Comparison of ENCODE assay signal across 8 mouse cellular contexts in the genomic region with DNA sequence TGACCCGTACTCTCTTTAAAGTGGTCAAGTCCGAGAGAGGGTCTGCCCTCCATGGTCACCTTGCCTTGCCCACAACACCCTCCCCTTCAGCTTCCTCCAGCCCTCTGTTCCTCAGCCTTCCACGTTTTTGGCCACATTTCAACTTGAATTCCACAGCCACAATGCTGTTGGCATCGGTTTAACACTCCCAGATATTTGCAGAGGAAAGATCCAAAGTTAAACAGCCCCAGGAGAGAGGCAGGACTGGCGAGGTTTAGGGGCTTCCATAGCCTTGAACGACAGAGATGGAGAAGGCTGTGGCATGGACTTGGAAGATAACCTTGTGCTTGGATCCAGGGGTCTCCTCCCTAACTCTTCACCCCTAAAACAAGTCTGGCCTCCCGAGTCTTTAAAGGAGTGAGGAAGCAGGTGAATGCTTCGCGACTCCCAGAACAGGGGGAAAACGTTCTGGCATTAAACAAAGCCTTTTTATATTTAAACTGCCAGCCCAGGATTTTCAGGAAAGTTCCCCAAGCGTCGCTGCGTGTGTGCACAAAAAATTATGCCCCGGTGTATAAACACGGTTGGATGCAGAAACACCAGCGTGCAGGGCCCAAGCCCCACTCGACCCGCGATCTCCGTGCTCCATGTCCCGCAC. TPM values are rescaled to one million over a fixed set of nuclear protein-coding genes. Genes with fewer than 3 reads are reported as not detected.
DNase-seq lines count a peak whose midpoint lies in the region; ATAC-seq and TF ChIP-seq lines count a peak whose summit lies in the region.

No protein-coding gene starts in this region.

- WGBS in hindbrain, embryonic 15.5 days: 11% methylated on average over 21 of the region's 21 CpGs

- H3K4me2 ChIP-seq in hindbrain, embryonic 15.5 days: peak overlapping the region; percentile 63

- intact Hi-C loops in gastrocnemius, adult 2 months (cut with DNase I): no loop called here
- intact Hi-C loops in gastrocnemius, postnatal 14 days (cut with DNase I; ENCODE audit: low total_unique reads): no loop called here

- H3K27ac ChIP-seq in gastrocnemius, adult 2 months: peak overlapping the region; percentile 60
- peak overlapping the region; percentile 39; the same call in 1 of the 2 replicates for H3K27ac ChIP-seq in brown adipose tissue, adult 24 weeks (replicated peaks; ENCODE audit: low read depth, low read length)
- peak overlapping the region; percentile 55 for H3K27ac ChIP-seq in hindbrain, embryonic 15.5 days (replicated peaks)

- ATAC-seq in hindbrain, embryonic 15.5 days (ENCODE audit: low FRiP score, low read depth): no peak
- ATAC-seq in erythroid progenitor cell, adult 5-6 weeks (replicated peaks; ENCODE audit: low FRiP score, poor library complexity, severe bottlenecking): no peak
- no peak for ATAC-seq in CD4-positive, CD25-positive, alpha-beta regulatory T cell, adult 4 months

- H3K4me1 ChIP-seq in brown adipose tissue, adult 24 weeks (ENCODE audit: control insufficient read depth, insufficient read depth, insufficient read length, low read length): peaks cover 8% of the 10 kb centered on the region
- peaks cover 17% of the 10 kb centered on the region for H3K4me1 ChIP-seq in hindbrain, embryonic 15.5 days (replicated peaks)

- H3K9ac ChIP-seq in hindbrain, embryonic 15.5 days: peak overlapping the region; percentile 26; the same call in 1 of the 2 replicates

- no peaks in the 10 kb centered on the region for H3K9me3 ChIP-seq in hindbrain, embryonic 15.5 days

- TF ChIP-seq CTCF in gastrocnemius, adult 2 months (IDR thresholded peaks at IDR 0.05): no peak

- peak overlapping the region; percentile 66 for H3K4me3 ChIP-seq in gastrocnemius, adult 2 months
- peak overlapping the region; percentile 36 for H3K4me3 ChIP-seq in brown adipose tissue, adult 24 weeks (ENCODE audit: insufficient read depth, low read depth, low read length)
- H3K4me3 ChIP-seq in hindbrain, embryonic 15.5 days: peak overlapping the region; percentile 23

- H3K27me3 ChIP-seq in hindbrain, embryonic 15.5 days: peaks cover 12% of the 10 kb centered on the region; the same call in 1 of the 2 replicates

- no peaks in the 10 kb centered on the region for H3K36me3 ChIP-seq in hindbrain, embryonic 15.5 days

- DNase-seq in gastrocnemius, adult 2 months: no peak
- DNase-seq in gastrocnemius, postnatal 14 days: no peak
- DNase-seq in lung, postnatal 10 days: peak; percentile 18
- no peak for DNase-seq in frontal cortex, postnatal 36 days (ENCODE audit: low spot score in 2 of 2)

RNA-seq across cellular contexts. Expression of gene Zfp423, which starts 14.8 kb away (rescaled TPM):
- 10 to 100 TPM; 13.0 to 15.6 TPM for total RNA-seq in gastrocnemius, adult 2 months (2021)
- total RNA-seq in gastrocnemius, postnatal 14 days (2021): 10 to 100 TPM; 15.7 to 15.9 TPM
- 10.1 and 14.0 TPM in 2 replicates for polyA plus RNA-seq in brown adipose tissue, adult 24 weeks (2012; ENCODE audit: insufficient read depth, insufficient read length, missing spikeins)
- polyA plus RNA-seq in hindbrain, embryonic 15.5 days (2015; fragmentation: Nextera tagmentation; extraction: Ambion mirVana): 28.6 and 33.4 TPM in 2 replicates
- 0.42 TPM in 1 of 2 replicates, not detected in the other for total RNA-seq in erythroid progenitor cell, adult 5-6 weeks (2015; ENCODE audit: low replicate concordance)
- total RNA-seq in erythroid progenitor cell, adult 5-6 weeks (2017; ENCODE audit: low replicate concordance): not detected in 2 replicates
- not detected for polyA plus RNA-seq in CD4-positive, CD25-positive, alpha-beta regulatory T cell, adult 4 months (2017; shearing (Covaris generic))

Comparison
In these comparisons a context has a peak if more than half of its experiments do, and no peak if none do; other contexts are left out.
1. RNA of gene Zfp423, which starts 14.8 kb away (total RNA-seq): 15.7 to 15.9 TPM in gastrocnemius, postnatal 14 days and 13.0 to 15.6 TPM in gastrocnemius, adult 2 months; 0.42 TPM in erythroid progenitor cell, adult 5-6 weeks; every median in the first group is over 4 times any median in the second.
2. Peak in every context shown above with its lines, with median percentiles within 50 percentile points of each other: H3K27ac ChIP-seq and H3K4me3 ChIP-seq.